Mouse (Mus musculus) embryo, embryonic 10 days (tissue): ENCODE measurements at regions not wholly inside any gene's neighbourhood (a gene's known extent, or its start where the extent isn't known, plus 50 kb on each side); places are given as distances from the start of the nearest gene placed in this dataset.

ENCODE experiments used
- DNase-seq: peaks from one replicate; pipeline ENCODE4 v3.0.0-alpha.2; 2015; ENCODE audit warnings: low spot score

DNA sequence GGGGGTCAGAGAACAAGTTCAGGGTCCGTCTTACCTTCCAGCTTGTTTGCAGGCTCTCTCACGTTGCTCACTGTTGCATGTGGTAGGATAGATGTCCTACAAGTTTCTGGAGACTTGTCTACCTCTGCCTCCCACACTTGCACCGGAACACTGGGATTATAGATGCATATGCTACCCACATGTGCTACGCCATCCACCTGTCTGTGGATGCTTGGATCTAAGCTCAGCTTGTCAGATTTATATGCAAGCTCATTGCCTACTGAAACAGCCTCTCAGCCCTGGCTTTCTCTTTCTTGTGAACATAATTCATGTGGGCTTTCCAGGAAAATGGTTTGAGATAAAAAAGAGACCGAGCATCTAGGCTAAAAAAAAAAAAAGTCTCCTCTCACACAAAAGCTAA, 353.0 kb downstream of the Nucb2 start:
- DNase-seq = no peak

DNA sequence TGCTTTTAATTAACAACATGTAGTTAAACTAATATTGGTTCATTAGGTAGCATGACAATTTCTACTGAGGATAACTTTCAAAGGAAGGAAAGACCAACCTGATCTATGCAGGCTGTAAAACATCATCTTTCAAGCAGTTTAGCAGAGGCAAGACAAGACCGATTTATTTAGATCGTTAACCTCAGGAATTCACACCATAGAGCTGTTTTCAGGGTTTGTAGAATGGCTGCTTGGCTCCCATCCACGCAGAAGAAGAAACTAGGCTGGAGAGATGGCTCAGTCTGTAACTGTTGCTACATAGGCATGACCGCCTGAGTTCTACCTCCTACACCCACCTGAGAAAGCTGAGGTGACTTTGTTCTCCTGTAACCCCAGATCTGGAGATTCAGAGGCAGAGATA, 353.6 kb downstream of the Nucb2 start:
- DNase-seq = no peak

DNA sequence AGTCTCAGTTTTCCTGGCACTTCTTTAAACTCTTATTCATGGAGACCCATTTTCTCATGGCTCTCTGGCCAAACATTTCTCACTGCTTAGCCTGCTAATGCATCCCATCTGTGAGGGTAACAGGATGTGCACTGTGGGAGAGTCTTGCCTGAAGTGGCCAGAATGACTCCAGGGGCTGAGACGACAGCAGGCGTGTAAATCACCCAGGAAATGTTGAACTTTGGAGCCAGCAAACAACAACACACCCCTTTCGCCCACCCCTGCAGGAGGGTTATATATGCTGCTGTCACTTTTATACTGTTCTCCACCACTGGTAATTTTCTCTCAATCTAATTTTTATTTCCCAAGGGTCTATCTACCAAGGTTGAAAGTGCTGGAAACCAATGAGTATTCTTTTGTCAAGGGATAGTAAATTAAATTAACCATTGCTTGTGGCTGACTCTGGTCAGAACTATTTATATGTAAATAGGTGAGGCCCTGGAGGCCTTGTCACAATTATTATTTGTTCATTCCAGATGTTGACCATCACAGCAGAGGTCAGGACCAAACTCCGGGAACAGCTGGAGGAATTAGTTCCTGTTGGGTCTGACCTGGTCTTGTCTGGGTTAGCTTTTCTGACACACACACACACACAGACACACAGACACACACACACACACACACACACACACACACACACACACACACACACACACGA, 378.2 kb downstream of the Nucb2 start:
- DNase-seq = peak; percentile 54

DNA sequence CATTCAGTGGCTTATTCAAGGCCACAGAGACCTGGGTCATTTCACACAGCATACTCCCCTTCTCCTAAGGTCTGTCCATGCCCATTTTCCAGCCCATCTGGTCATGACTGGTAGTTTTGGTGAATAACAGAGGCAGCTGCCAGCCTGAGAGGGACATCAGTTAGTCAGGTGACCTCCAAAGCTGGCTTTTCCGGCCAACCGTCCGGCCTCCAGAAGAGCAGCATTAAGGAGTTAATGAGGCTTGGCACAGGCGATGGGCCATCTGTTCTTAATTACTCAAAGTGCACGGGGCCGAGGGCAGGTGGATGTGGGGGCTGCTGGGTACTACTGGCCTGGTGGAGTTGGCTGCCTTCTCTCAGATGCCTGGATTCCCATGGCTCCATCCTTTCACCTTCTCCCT, 389.7 kb downstream of the Nucb2 start:
- DNase-seq = peak; percentile 58

DNA sequence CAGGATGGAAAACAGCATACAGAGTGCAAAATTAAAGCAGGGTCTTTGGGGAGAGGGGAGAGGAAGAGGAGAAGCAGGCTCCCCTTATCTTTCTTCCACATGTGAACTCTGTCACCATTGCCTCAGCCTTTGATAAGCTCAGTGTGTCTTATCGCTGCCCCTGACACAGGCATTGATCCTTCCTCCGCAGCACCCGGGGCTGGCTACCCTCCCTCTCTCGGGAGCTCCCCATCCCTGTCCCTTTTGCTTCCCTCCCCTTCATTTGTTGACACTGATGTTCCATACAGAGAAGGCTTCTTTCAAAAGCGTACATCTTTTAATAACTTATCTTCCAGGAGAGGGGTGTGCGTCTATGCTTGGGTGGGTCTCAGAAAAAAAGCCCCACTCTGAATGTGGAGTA, 411.6 kb downstream of the Nucb2 start:
- no peak for DNase-seq

DNA sequence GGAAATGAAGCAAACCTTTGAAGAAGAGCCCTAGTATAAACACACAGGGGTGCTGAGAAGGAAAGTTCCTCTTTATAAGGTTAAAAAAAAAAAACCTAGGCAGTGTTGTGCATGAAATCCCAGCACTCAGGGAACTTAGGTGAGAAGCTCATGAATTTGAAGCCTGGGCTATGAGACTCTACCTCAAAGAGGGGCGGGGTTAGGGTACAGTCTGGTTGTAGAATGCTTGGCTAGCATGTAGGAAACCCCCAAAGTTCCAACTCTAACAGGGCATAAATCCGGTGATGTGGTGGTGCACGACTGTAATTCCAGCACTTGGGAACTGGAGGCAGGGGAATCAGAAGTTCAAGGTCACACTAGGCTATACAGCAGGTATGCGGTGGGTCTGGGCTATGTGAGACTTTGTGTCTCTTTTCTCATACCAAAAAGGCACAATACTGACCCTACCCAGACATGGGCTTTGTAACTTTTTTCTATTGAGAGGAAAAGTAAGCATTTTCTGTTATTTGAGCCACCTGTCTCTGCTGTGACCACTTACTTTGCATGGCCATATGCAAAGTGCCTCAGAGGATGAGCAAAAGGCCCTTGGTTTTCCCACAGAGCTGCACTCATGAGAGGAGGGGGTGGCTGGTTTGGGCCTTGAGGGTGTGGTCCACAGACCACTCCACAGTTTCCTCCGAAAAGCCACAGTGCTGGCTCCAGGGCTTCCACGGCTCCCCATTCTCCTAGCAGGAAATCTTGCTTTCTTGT, 413.9 kb downstream of the Nucb2 start:
- DNase-seq = no peak

DNA sequence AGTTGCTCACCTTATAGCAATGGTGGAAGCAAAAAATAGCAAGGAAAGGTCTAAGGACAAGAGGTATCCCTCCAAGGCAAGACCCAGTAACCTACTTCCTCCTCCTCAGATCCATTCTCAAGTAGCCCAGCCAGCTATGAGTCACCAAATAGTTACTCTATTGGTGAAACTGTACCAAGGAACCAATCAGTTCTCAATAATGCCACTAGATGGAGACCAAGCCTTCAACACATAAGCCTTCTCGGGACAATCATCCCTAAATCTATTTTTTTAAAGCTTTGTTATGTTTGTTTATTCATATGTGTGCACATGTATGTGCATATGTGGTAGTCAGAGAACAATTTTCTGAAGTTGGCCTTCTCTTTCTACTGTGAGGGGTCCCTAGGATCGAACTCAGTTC, 434.3 kb upstream of the Xylt1 start:
- no peak for DNase-seq

DNA sequence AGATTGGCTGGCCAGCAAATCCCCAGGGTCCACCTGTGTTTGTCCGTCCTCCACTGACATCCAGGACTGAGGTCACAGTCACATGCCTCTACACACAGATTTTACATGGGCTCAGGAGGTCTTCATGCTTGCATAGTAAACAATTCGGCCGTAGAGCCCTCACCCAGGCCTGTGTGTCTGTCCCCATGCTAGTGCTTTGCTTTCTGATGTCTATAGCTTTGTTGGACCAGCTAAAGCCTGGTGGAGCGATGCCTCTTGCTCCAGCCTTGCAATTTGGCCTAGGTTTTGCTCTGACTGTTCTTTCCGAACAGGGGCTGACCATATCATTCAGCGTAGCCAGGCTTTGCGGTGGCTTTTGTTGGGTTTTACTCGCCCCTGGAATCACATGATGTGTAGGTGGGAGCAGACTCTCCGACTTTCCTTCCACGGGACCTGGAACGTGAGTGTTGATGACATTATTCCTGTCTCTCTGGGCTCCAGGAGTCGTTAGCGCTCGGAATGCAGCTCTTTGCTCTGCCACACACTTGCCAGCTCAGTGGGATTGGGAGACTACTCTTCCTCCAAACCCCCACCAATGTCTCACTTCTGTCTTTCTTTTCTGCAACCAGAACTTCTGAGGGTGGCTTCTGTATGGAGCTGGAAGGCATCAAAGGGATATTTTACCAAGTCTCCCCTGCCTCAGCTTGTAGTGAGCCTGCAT, 421.4 kb upstream of the Xylt1 start:
- no peak for DNase-seq

DNA sequence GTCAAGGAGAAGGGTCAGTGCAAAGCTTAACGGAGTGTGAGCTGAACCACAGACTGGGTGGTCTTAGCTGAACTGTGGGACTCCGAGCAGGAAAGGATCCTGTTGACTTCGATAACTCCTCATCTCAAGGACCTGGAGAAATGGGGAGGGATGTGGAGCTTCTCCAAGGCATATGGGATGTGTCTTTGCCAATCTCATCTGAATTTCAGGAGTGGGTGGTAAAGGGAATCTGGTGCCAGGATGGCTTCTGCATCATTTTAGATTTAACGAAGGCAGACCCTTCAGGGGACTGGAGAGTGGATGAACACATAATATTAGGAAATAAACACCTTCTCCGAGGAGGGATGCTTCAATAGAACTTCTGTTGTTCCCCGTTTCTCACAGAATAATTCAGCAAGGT, 416.9 kb upstream of the Xylt1 start:
- no peak for DNase-seq

DNA sequence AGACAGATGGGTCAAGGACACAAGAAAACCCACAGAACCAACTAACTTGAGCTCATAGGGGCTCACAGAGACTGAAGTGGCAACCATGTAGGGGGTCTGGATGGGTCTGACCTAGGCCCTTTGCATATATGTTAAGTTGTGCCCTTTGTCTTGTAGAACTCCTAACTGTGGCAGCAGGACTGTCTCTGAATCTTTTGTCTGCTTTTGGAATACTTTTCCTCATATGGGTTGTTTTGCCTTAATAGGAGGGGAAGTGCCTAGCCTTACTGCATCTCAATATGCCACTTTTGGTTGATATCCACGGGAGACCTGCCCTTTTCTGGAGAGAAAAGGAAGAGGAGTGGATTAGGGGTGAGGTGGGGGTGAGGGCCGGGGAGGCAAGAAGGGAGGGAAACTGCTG, 389.4 kb upstream of the Xylt1 start:
- DNase-seq = no peak

DNA sequence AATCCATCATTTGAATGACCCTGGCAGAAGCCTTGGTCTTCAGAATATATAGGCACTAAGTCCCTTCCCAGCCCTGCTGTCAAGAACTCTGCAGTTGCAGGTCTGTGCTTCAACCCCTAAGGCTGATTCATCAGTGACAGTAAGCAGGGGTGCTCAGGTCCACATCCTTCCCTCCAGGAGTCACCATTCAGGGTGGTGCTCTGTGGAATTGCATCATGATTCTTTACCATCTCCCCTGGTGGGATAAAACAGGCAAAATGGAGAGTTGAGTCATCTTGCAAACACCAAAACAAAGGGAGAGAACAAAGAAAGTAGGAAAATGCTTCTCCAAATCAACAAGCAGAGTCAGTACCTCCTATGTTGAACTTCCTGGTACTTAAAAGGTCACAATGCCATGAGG, 388.6 kb upstream of the Xylt1 start:
- no peak for DNase-seq

DNA sequence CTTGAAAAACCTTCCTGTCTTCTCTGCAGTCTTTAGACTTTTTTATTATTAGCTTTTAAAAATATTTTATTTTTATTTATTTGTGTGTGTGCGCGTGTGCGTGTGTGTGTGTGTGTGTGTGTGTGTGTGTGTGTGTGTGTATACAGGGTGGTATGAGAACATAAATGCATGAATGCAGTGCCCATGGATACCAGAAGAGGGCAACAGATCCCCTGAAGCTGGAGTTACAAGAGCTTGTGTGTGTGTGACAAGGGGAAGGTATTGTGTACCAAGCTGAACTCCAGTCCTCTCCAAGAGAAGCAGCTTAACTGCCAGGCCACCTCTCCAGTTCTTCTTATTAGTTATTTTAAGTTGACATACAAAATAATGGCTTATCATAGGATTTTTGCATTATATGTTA, 385.0 kb upstream of the Xylt1 start:
- DNase-seq = peak; percentile 24

DNA sequence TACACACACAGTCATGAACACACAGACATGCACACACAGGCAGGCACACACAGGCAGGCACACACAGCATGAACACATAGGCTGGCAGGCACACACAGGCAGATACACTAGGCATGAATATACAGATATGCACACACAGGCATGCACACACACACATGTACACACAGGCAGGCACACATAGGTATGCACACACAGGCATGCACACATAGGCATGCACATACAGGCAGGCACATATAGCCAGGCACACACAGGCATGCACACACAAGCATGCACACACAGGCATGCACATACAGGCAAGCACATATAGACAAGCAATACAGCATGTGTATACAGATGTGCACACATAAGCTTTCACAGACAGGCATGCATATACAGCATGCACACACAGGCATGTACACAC, 377.6 kb upstream of the Xylt1 start:
- DNase-seq = no peak

DNA sequence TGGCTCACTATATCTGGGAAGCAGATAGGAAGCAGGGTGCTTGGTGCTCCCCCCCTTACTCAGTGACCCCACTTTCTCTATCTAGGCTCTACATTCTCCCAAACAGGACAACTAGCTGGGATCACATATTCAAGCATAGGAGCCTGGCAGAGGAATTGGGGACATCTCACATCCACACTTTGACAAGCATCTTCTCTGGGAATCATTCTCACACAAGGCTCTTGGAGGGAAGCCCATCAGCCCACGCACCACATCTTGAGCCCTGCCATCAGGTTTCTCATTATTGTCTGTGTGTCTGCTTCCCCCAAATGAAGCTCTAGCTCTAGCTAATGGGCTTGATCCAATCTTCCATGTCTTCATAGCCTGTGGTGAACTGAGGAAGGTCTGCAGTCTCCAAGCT, 362.4 kb upstream of the Xylt1 start:
- DNase-seq = no peak

DNA sequence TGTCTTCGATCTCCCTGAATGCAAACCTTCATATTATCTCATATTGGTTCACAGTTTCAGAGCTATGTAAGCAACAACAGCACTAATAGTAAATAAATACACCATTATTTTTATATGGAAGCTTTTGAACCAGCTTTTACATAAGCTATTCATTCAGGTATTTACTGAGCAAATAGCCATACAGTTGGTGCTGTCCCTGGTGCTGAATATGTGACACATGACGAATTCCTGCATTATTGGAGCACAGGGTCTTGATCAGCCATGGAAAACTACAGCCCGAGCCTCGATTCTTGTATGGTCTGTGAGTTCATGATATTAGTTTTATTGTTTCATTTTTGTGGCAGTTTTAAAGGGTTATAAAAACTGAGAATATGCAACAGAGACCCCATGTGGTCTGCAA, 359.1 kb upstream of the Xylt1 start:
- DNase-seq = peak; percentile 91

DNA sequence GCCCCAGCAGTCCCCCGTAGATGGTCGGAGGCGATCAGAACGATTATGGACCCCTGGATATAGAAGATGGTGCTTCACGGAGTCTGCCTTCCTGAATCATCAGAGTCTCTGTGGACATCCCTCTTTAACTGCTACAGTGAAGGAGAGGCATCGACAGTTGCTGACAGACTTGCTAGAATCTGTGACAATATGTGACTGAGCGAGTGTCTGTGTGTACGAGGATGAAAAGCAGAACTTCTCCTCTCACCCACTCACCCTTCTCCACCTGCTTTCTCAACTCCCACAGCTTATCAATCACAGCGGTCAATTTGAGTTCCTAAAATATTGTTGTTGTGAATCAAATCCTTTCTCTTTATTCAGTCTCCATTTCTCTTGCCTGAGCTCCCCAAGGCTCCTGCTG, 335.9 kb upstream of the Xylt1 start:
- DNase-seq = no peak

DNA sequence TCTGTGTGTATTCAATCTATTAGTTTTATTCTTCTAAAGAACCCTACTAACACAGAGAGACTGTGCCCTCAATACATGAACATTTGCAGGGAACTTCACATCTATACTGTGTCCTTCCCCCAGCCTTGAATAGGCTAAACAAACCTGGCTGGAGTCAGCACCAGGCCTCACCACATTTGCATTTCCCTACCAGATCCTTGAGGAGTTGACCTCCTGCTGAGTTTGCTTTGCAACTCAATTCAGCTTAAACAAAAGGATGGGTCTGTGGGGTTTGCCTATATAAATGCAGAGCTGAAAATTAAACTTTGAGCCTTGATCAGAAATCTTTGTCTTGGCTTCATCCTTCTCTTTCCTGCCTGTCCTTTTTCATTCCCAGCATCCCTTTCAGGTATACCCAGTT, 331.5 kb upstream of the Xylt1 start:
- DNase-seq = no peak

DNA sequence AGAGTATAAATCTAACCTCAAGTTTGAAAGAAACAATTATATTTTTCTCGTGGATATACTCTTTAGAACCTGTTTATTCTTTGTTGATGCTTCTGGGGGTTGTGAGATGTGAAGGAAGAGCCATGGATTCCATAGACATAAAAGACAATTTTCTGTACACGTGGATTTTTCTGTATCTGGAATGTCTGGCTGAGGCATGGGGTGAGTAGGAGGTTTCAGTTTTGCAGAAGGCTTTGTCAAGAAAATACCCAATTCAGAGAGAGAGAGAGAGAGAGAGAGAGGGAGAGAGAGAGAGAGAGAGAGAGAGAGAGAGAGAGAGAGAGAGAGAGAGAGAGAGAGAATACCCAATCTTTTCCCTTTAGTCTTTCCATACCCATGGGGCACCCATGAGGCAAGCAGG, 315.0 kb upstream of the Xylt1 start:
- no peak for DNase-seq

DNA sequence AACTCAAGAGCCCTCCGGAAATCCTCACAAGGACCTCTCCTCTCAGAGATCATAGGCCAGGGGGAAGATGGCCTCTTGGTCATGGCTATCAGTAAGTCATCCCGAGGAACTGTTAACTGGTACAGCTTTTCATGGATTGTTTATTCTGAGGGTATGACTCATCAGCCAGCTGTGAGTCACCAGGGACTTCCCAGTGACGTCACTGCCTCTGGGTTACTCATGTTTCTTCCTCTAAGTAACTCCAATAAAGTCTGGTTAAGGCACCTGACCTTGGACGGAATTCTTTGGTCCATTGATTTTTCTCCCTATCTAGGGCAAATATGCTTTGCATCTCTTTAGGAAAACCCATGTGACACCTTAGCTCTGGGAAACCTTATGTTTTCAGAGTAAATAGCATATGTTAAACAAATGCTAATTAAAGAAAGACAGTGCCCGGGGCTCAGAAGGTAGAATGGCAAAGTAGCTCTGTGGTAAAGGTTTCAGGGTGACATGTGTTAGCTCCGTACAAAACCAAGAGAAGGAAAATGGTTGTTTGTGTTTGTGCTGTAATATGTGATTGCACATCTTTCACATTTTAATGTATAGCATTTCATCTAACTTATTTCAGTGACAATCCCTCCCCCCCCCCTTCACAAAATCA, 289.7 kb upstream of the Xylt1 start:
- DNase-seq = peak; percentile 34

DNA sequence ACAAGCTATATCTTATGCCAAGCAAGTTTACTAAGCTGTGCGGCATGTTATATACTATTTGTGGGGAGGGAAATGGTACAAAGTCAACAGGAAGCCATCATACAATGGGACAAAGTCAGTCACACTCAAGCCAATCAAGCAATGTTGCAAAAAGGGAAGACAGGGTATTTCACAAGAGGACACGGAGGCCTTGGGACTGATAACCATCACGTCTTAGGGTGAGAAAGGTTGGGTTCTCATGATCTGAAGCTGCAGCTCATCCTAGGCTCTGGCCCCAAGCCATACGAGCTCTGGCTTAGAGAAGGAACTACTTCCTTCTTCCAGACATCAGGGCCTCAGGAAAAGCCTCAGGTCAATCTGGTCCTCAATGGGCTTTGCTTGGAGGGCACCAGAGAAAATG, 287.9 kb upstream of the Xylt1 start:
- DNase-seq = no peak

DNA sequence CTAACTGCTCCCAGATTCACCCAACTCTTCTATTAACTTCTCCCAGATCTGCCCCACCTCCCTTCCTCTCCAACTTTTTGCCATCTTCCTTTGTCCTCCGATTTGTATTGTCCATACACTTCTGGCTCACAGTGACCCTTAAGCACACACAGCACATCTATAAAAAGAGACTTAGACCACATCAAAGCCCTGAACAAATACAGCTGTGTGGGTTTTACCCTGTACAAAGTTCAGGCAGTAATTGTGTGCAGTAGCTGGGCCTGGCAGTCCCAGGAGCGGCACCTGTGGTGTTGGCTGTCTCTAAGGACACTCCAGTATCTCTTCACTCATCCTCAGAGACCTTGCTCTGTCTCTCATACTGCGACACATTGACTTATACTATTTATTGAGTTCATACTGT, 283.2 kb upstream of the Xylt1 start:
- DNase-seq = no peak

DNA sequence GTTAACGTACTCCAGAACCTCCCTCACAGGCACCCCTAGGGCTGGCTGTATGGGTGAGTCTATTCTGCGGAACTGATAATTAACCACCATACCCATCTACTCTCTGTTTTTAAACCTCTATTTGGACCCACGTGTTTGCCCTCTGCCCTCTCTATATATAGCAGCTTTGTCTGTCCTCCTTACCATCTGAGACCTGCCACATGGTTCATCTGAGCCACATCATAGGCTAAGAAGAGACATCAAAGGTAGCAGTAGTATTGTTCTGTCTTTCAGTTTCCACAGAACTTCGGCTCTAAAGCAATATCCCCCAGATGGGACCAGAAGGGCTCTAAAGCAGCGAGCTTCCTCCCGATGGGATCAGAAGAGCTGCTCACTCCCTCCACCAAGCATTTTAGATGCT, 281.7 kb upstream of the Xylt1 start:
- no peak for DNase-seq

DNA sequence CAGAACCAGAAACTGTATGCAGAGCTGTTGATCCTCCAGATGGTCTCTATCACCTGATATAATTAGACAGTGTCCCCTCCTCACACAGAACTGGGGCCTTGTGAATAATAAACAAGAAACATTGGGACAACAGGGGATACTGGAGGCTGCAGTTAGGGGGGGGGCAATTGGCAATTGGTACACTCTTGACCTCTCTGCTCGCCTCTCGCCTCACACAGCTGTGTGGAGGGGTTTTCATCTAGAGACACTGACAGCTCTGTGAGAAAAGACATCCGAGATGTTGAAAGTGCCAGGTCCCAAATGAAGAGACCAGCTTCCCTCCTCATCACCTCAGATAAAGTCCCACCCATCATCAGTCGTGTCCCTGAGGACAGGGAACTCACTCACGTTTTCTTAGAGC, 277.7 kb upstream of the Xylt1 start:
- no peak for DNase-seq
